Mouse (Mus musculus): ENCODE data around the gene Ptov1. TPM values are rescaled to one million over a fixed set of nuclear protein-coding genes. Genes with fewer than 3 reads are reported as not detected.

Ptov1 gene
- total RNA-seq, 1 experiment, result 144 TPM

GRCm38 (mm10) chr7:44893197-44893596 is 23.6 kb upstream of the Ptov1 start:
- in situ Hi-C loops (cut with MboI; ENCODE audit: low sequenced_read_pairs in 2 of 2, unreplicated experiment in 2 of 2), result no loop called here
- H3K4me3 ChIP-seq (ENCODE audit: insufficient read depth in 1 of 2, low read depth in 1 of 2, low read length in 2 of 2, poor library complexity in 1 of 2, severe bottlenecking in 1 of 2), result no peak overlapping the region
- H3K4me1 ChIP-seq (ENCODE audit: control insufficient read depth in 2 of 2, insufficient read depth in 2 of 2, low read length in 2 of 2, poor library complexity in 1 of 2), result peaks cover 0 to 12% of the 10 kb centered on the region in 2 experiments; a peak in 1 of 4 replicates

GRCm38 (mm10) chr7:44892276-44892921 is 22.8 kb upstream of the Ptov1 start, which contains the start of gene Med25:
Gene Med25 (minus strand): TSS chr7:44892712.
- peak; percentile 82 for DNase-seq (ENCODE audit: low read depth, low spot score)
- Histone ChIP-seq H3K4me3 (ENCODE audit: insufficient read depth in 1 of 2, low read depth in 1 of 2, low read length in 2 of 2, poor library complexity in 1 of 2, severe bottlenecking in 1 of 2) (peak within 1 kb of the TSS; percentile 83 to 98), H3K9ac (ENCODE audit: insufficient read depth, low read depth, low read length, poor library complexity, severe bottlenecking) (peak within 1 kb of the TSS; percentile 90), H3K9me3 (ENCODE audit: control insufficient read depth, insufficient read depth, low read depth, low read length) (no peaks in the 10 kb centered on the region), H3K36me3 (ENCODE audit: control insufficient read depth, insufficient read depth, low read length, poor library complexity, severe bottlenecking) (peaks cover 22% of the 10 kb centered on the region), H3K4me1 (ENCODE audit: control insufficient read depth in 2 of 2, insufficient read depth in 2 of 2, low read length in 2 of 2, poor library complexity in 1 of 2) (peaks cover 0 to 10% of the 10 kb centered on the region in 2 experiments; a peak in 1 of 4 replicates), H3K27ac (ENCODE audit: insufficient read depth, low read depth, low read length, poor library complexity, severe bottlenecking) (peak within 1 kb of the TSS; percentile 92)
- TF ChIP-seq HCFC1 (IDR thresholded peaks at IDR 0.05; ENCODE audit: borderline replicate concordance, insufficient read depth, low read length), result peak; percentile 91
- no peak for TF ChIP-seq CHD2 (IDR thresholded peaks at IDR 0.05; ENCODE audit: low read depth, low read length)
- in situ Hi-C loops (cut with MboI; ENCODE audit: low sequenced_read_pairs in 2 of 2, unreplicated experiment in 2 of 2), result no loop called here

More at GRCm38 (mm10) chr7:44893197-44893596, 23.6 kb upstream of the Ptov1 start:
- Histone ChIP-seq H3K36me3 (ENCODE audit: control insufficient read depth, insufficient read depth, low read length, poor library complexity, severe bottlenecking) (peaks cover 20% of the 10 kb centered on the region), H3K27ac (ENCODE audit: insufficient read depth, low read depth, low read length, poor library complexity, severe bottlenecking) (no peak overlapping the region), H3K9ac (ENCODE audit: insufficient read depth, low read depth, low read length, poor library complexity, severe bottlenecking) (no peak overlapping the region), H3K9me3 (ENCODE audit: control insufficient read depth, insufficient read depth, low read depth, low read length) (no peaks in the 10 kb centered on the region)
- no peak for DNase-seq (ENCODE audit: low read depth, low spot score)
- no peak for TF ChIP-seq HCFC1 (IDR thresholded peaks at IDR 0.05; ENCODE audit: borderline replicate concordance, insufficient read depth, low read length)
- no peak for TF ChIP-seq CHD2 (IDR thresholded peaks at IDR 0.05; ENCODE audit: low read depth, low read length)
- no peak for TF ChIP-seq ZNF384 (IDR thresholded peaks at IDR 0.05; ENCODE audit: low read depth, low read length)
- no peak for TF ChIP-seq MAFK (IDR thresholded peaks at IDR 0.05; ENCODE audit: insufficient read depth, low read depth, low read length)
- no peak for TF ChIP-seq ZC3H11A (IDR thresholded peaks at IDR 0.05; ENCODE audit: borderline replicate concordance, low read depth, low read length)

GRCm38 (mm10) chr7:44891611-44892010 is 22.0 kb upstream of the Ptov1 start:
- Histone ChIP-seq H3K9me3 (ENCODE audit: control insufficient read depth, insufficient read depth, low read depth, low read length) (no peaks in the 10 kb centered on the region), H3K4me1 (ENCODE audit: control insufficient read depth in 2 of 2, insufficient read depth in 2 of 2, low read length in 2 of 2, poor library complexity in 1 of 2) (peaks cover 0 to 6% of the 10 kb centered on the region in 2 experiments; a peak in 1 of 4 replicates), H3K27ac (ENCODE audit: insufficient read depth, low read depth, low read length, poor library complexity, severe bottlenecking) (0 out of 2 replicates have a peak overlapping the region, but pooled peaks have one; percentile 61), H3K36me3 (ENCODE audit: control insufficient read depth, insufficient read depth, low read length, poor library complexity, severe bottlenecking) (peaks cover 28% of the 10 kb centered on the region), H3K9ac (ENCODE audit: insufficient read depth, low read depth, low read length, poor library complexity, severe bottlenecking) (peak overlapping the region; percentile 90), H3K4me3 (ENCODE audit: insufficient read depth in 1 of 2, low read depth in 1 of 2, low read length in 2 of 2, poor library complexity in 1 of 2, severe bottlenecking in 1 of 2) (peak overlapping the region; percentile 83 to 98)
- in situ Hi-C loops (cut with MboI; ENCODE audit: low sequenced_read_pairs in 2 of 2, unreplicated experiment in 2 of 2), result no loop called here
- TF ChIP-seq HCFC1 (IDR thresholded peaks at IDR 0.05; ENCODE audit: borderline replicate concordance, insufficient read depth, low read length) (no peak), MAFK (IDR thresholded peaks at IDR 0.05; ENCODE audit: insufficient read depth, low read depth, low read length) (no peak), ZNF384 (IDR thresholded peaks at IDR 0.05; ENCODE audit: low read depth, low read length) (no peak), ZC3H11A (IDR thresholded peaks at IDR 0.05; ENCODE audit: borderline replicate concordance, low read depth, low read length) (no peak)
- no peak for DNase-seq (ENCODE audit: low read depth, low spot score)

GRCm38 (mm10) chr7:44890737-44891136 is 21.1 kb upstream of the Ptov1 start:
- Histone ChIP-seq H3K9ac (ENCODE audit: insufficient read depth, low read depth, low read length, poor library complexity, severe bottlenecking) (peak overlapping the region; percentile 10; the same call in 1 of the 2 replicates), H3K4me3 (ENCODE audit: insufficient read depth in 1 of 2, low read depth in 1 of 2, low read length in 2 of 2, poor library complexity in 1 of 2, severe bottlenecking in 1 of 2) (no peak overlapping the region), H3K27ac (ENCODE audit: insufficient read depth, low read depth, low read length, poor library complexity, severe bottlenecking) (no peak overlapping the region), H3K36me3 (ENCODE audit: control insufficient read depth, insufficient read depth, low read length, poor library complexity, severe bottlenecking) (peaks cover 34% of the 10 kb centered on the region), H3K9me3 (ENCODE audit: control insufficient read depth, insufficient read depth, low read depth, low read length) (no peaks in the 10 kb centered on the region), H3K4me1 (ENCODE audit: control insufficient read depth in 2 of 2, insufficient read depth in 2 of 2, low read length in 2 of 2, poor library complexity in 1 of 2) (peaks cover 0 to 12% of the 10 kb centered on the region in 2 experiments; a peak in 1 of 4 replicates)
- TF ChIP-seq MAFK (IDR thresholded peaks at IDR 0.05; ENCODE audit: insufficient read depth, low read depth, low read length), result no peak
- no peak for TF ChIP-seq ZC3H11A (IDR thresholded peaks at IDR 0.05; ENCODE audit: borderline replicate concordance, low read depth, low read length)
- no peak for TF ChIP-seq ZNF384 (IDR thresholded peaks at IDR 0.05; ENCODE audit: low read depth, low read length)
- no peak for TF ChIP-seq CHD2 (IDR thresholded peaks at IDR 0.05; ENCODE audit: low read depth, low read length)
- TF ChIP-seq HCFC1 (IDR thresholded peaks at IDR 0.05; ENCODE audit: borderline replicate concordance, insufficient read depth, low read length), result no peak
- in situ Hi-C loops (cut with MboI; ENCODE audit: low sequenced_read_pairs in 2 of 2, unreplicated experiment in 2 of 2), result no loop called here
- DNase-seq (ENCODE audit: low read depth, low spot score), result no peak
